Mouse (Mus musculus) v-Abl transformed pro-B cells (cell line): ENCODE results near the gene Dusp12.

Experiments used
- in situ Hi-C, 2 experiments: fragments of 400-800 bp; cut with MboI; formaldehyde crosslinking; loops; one replicate each; pipeline ENCODE4 v1.15.1; 2025; ENCODE audit not compliant: unreplicated experiment in 2 of 2

Dusp12 gene

GRCm38 (mm10) chr1:170900799-170901467 lies 15.6 kb upstream of the Dusp12 start:
- in situ Hi-C loops: loop anchor here (5.0 kb wide), 3 partner anchors 36 to 91 kb away; no protein-coding TSS in a partner anchor

- in situ Hi-C loops: loop anchor here (5.0 to 25.0 kb wide), 9 partner anchors 99 to 589 kb away; partner anchors contain the start of genes Adamts4 (in 2 of the 2), Ndufs2 (in 2 of the 2), Tomm40l (in 2 of the 2) and Apoa2 (in 1 of the 2)
Observed at GRCm38 (mm10) chr1:170898413-170899075, 13.2 kb upstream of the Dusp12 start.

GRCm38 (mm10) chr1:170896651-170897281 lies 11.4 kb upstream of the Dusp12 start:
- in situ Hi-C loops: loop anchor here (5.0 to 25.0 kb wide), 9 partner anchors 101 to 591 kb away; partner anchors contain the start of genes Adamts4 (in 2 of the 2), Ndufs2 (in 2 of the 2), Tomm40l (in 2 of the 2) and Apoa2 (in 1 of the 2)

GRCm38 (mm10) chr1:170894603-170895602 lies 9.6 kb upstream of the Dusp12 start:
- in situ Hi-C loops: loop anchor here (5.0 to 25.0 kb wide), 9 partner anchors 102 to 592 kb away; partner anchors contain the start of genes Adamts4 (in 2 of the 2), Ndufs2 (in 2 of the 2), Tomm40l (in 2 of the 2) and Apoa2 (in 1 of the 2)

GRCm38 (mm10) chr1:170892279-170892678 lies 6.9 kb upstream of the Dusp12 start:
- in situ Hi-C loops: loop anchor here (10.0 to 25.0 kb wide), 4 partner anchors 333 to 595 kb away; partner anchors contain the start of genes Adamts4 (in 1 of the 2), Apoa2 (in 1 of the 2), Ndufs2 (in 1 of the 2) and Tomm40l (in 1 of the 2)

- in situ Hi-C loops: loop anchor here (10.0 to 25.0 kb wide), 4 partner anchors 333 to 596 kb away; partner anchors contain the start of genes Adamts4 (in 1 of the 2), Apoa2 (in 1 of the 2), Ndufs2 (in 1 of the 2) and Tomm40l (in 1 of the 2)
Observed at GRCm38 (mm10) chr1:170891646-170892045, 6.3 kb upstream of the Dusp12 start.

- in situ Hi-C loops: loop anchor here in 1 of 2 experiments (10.0 to 25.0 kb wide), 2 partner anchors 598 to 1195 kb away; partner anchors contain the start of genes Copa and Ncstn
Observed at GRCm38 (mm10) chr1:170889310-170889709, 4.0 kb upstream of the Dusp12 start.

- in situ Hi-C loops: loop anchor here in 1 of 2 experiments (10.0 to 25.0 kb wide), 2 partner anchors 601 to 1199 kb away; partner anchors contain the start of genes Copa and Ncstn
Observed at GRCm38 (mm10) chr1:170886044-170886458, 711 bp upstream of the Dusp12 start.

GRCm38 (mm10) chr1:170884390-170884789 lies 950 bp downstream of the Dusp12 start:
- in situ Hi-C loops: loop anchor here in 1 of 2 experiments (10.0 to 25.0 kb wide), 2 partner anchors 603 to 1200 kb away; partner anchors contain the start of genes Copa and Ncstn

GRCm38 (mm10) chr1:170882915-170883485 lies 2.3 kb downstream of the Dusp12 start:
- in situ Hi-C loops: loop anchor here in 1 of 2 experiments (10.0 to 25.0 kb wide), 2 partner anchors 604 to 1202 kb away; partner anchors contain the start of genes Copa and Ncstn

- in situ Hi-C loops: loop anchor here in 1 of 2 experiments (25.0 kb wide), 1 partner anchor 610 kb away; no protein-coding TSS in a partner anchor
Observed at GRCm38 (mm10) chr1:170876906-170877305, 8.4 kb downstream of the Dusp12 start.

GRCm38 (mm10) chr1:170875676-170876075 lies 9.7 kb downstream of the Dusp12 start:
- in situ Hi-C loops: loop anchor here in 1 of 2 experiments (25.0 kb wide), 1 partner anchor 612 kb away; no protein-coding TSS in a partner anchor

GRCm38 (mm10) chr1:170871961-170872360 lies 13.4 kb downstream of the Dusp12 start:
- in situ Hi-C loops: no loop called here

- in situ Hi-C loops: no loop called here
Observed at GRCm38 (mm10) chr1:170871402-170871801, 13.9 kb downstream of the Dusp12 start.

- in situ Hi-C loops: no loop called here
Observed at GRCm38 (mm10) chr1:170868905-170869283, 16.4 kb downstream of the Dusp12 start.

GRCm38 (mm10) chr1:170868107-170868904 lies 17.0 kb downstream of the Dusp12 start:
- in situ Hi-C loops: no loop called here

GRCm38 (mm10) chr1:170867691-170868105 lies 17.6 kb downstream of the Dusp12 start, which contains the start of gene Atf6:
TSS of gene Atf6 (minus strand) at chr1:170867771.
- in situ Hi-C loops: no loop called here
